Mouse (Mus musculus) spleen, adult 2 months (tissue): ENCODE data around the gene Vrk1.

Source experiments
- CTCF ChIP-seq: fragments of 200-500 bp; IDR thresholded peaks from 2 replicates; pipeline ENCODE4 v1.5.1; 2011; ENCODE audit warnings: mild to moderate bottlenecking, inconsistent platforms; ENCODE audit not compliant: insufficient read depth, insufficient read length, insufficient replicate concordance; ENCODE audit errors: extremely low read depth
- POLR2A ChIP-seq: fragments of 200-500 bp; IDR thresholded peaks from 2 replicates; pipeline ENCODE4 v1.6.1; 2011; ENCODE audit warnings: low read depth, low read length, inconsistent platforms

GRCm38 (mm10) chr12:105966887-105967637 is 43.0 kb upstream of the Vrk1 start:
- TF ChIP-seq CTCF = no peak
- TF ChIP-seq POLR2A = no peak
